Mouse (Mus musculus) embryo, embryonic 9.5 days (tissue): Measurements from ENCODE around the gene Stox2.
"Not testable (repeated sequence)": the region's sequence is repeated elsewhere in the genome, so short reads cannot be mapped to it uniquely, and the experiment has no call there.

ENCODE experiments used
- DNase-seq: peaks from one replicate; pipeline ENCODE4 v3.0.0-alpha.2; 2017; ENCODE audit errors: extremely low spot score

Stox2 gene

DNA sequence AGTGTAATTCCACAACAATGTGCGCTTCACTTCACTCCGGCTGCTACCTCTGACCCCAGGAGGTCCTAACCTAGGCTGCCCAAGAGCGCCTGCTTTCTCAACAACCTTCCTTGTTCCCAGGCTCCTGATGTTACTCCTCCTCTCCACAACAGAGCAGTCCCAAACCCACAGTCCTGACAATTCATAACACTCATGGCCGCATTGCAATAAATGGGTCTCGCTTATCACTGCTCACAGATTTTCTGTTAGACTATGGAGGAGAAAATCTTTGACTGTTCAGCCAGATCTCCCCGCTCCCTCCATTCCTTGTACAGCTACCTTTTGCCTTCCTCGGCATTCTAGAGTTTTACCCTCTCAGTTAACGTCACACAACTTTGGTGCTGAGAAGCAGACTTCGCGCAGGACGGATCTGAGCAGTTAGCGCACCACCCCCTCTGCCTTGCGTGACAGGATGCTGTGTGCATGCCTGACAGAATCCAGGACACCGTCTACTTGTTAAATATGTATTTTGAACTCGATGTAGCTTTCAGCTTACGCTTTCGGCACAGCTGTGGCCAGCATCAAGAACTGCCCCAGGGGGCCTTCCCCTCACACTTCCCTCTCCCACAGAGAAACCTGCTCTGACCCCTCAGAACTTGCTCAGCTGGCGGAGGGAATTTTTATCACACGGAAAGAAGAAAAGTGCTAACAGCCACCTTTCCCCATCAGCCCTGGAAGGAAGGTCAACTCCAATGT is at the start of gene Stox2:
Gene Stox2 (minus strand): TSS at position 51 of the 735 bp plus-strand sequence.
- no peak for DNase-seq

- no peak for DNase-seq
Measured at GRCm38 (mm10) chr8:47495428-47495827, 49.3 kb upstream of the Stox2 start.

DNA sequence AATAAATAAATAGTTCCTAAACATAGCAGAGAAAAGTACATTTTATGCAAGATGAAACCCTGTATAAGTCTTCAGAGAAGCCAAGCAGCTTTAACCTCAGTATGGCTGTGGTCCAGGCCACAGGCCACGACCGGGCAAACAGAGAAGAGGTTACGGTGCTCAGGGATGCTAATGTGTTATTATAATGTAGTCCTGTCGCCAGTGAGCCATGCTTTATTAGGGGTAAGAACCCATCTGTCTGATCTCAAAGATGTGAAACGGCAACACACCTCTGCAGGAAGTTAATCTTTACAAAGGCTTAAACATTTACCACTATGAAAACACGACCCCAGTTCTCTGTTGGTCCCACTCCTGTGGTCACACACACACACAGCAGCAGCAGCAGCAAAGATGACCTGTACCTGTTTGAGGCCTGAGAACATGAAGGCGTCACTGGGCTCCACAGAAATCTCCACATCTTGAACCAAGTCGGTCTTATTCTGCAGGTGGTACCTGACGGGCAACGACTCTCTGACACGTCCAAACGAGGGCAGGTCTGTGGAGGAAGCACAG is 48.5 kb upstream of the Stox2 start:
- DNase-seq: no peak

DNA sequence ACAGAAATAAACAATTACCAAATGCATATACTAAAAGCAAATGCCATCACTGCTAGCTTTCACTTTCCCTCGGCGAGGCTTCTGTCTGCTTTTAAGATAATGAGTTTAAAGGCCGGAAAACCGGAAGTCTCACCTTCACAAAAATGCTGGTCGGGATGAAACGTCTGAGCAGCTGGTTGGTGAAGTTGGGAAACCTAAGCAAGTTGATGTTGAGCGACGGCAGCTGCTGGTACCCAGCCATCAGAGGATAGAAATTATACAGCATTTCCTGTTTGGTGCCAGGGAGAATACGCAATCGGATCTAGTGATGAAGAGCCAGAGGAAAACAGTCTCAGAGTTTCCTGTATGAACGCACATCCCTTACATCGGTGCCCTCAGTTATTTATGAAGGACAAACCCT is 46.9 kb upstream of the Stox2 start:
- DNase-seq: no peak

GRCm38 (mm10) chr8:47487231-47487630 is 41.1 kb upstream of the Stox2 start:
- no peak for DNase-seq

- DNase-seq: no peak
Measured at GRCm38 (mm10) chr8:47482354-47483071, 36.4 kb upstream of the Stox2 start.

GRCm38 (mm10) chr8:47480039-47480438 is 33.9 kb upstream of the Stox2 start:
- DNase-seq: no peak

DNA sequence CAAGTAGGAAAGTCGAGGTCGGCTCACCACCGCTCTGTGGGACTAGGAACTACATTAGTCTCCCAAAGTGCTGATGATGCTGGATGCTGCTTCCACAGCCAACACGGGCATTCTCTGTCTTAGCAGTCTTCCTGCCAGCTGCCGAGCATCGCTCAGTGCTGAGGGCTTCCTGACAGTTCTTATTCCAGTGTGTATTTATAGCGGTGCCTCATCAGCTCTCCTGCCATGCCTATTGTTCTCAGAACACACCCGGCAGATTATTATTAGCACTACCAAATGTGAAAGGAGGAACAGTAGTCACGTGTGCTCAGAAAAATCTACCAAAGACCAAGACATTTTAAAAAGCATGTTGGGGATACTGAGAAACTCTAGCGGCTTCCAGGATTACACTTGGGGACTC is 15.5 kb upstream of the Stox2 start:
- no peak for DNase-seq

GRCm38 (mm10) chr8:47459216-47459749 is 13.1 kb upstream of the Stox2 start:
- DNase-seq: no peak

DNA sequence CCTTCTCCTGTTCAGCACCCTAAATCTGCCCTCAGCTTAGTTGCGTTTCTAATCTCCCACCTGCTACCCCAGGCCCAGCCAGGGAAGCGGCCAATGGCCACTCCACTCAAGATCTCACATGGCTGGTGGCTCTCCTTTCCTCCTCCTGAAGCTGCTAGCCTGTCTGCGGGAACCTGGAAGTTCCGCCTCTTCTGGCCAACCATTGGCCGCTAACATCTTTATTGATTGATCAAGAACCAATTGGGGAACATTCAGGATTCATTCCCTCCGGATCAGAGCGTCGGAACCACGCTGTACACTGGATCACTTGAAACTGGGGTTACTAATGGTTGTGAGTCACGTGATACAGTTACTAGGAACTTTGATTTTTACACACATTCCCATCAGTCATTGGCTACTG is 12.4 kb upstream of the Stox2 start:
- no peak for DNase-seq

GRCm38 (mm10) chr8:47449211-47449610 is 3.0 kb upstream of the Stox2 start:
- DNase-seq: not testable (repeated sequence)

DNA sequence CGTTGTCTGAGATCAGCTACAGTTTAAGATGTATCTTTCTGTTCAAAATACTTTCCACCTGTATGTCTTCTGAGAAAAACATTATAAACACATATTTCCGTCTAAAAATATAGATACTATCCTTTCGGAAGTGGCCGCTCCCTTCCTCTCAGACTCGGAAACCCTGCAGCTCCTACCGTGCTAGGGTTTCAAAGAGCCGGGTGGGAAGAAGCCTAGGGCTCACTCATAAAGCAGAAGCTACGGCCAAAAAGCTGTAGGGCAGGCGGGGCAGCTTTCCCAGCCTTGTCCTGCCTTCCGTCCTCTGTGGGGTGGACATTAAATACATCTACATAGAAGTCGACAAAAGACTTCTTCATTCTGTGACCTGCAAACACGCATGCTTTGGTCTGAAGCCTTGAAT is 6.9 kb downstream of the Stox2 start:
- no peak for DNase-seq

GRCm38 (mm10) chr8:47437976-47438375 is 8.2 kb downstream of the Stox2 start:
- no peak for DNase-seq

- no peak for DNase-seq
Measured at GRCm38 (mm10) chr8:47435861-47436260, 10.3 kb downstream of the Stox2 start.

DNA sequence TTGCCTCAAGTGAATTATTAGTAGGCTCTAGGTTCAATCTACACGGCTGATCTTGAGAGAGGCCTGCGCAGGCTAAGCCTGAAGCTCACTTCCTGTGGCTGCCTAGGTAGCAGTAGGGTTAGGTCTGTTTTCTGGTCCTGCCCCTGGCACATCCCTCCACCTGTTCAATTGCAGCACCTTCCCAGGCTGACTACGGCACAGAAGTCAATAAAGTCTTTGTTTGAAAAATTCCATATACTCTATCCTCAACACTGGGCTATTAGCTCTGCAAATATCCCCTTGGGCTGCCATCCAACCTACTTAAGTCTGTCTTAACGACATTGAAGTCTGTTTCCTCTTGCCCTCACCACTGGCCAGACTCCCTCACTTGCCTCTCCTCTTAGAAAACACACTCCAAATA is 10.8 kb downstream of the Stox2 start:
- no peak for DNase-seq

DNA sequence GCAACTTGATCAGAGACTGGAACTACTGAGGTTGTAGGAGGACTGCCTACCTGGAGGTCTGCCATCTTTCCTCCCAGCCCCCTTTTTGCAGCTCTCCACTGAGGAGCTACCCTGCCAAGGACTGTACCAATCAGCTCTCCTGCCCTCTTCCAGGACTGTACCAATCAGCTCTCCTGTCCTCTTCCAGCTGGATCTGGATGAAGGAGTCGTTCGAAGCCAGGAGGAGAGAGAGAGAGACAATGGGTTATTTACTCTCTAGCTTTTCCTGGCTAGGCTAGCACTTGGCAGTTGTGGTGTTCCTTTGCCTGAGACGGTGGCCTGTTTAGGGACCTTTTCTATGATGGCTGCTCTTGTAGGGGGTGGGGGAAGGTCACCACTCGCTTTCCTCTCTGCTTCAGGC is 14.9 kb downstream of the Stox2 start:
- DNase-seq: no peak

GRCm38 (mm10) chr8:47414258-47414525 is 32.0 kb downstream of the Stox2 start:
- DNase-seq: peak; percentile 45

- peak; percentile 66 for DNase-seq
Measured at GRCm38 (mm10) chr8:47413524-47414257, 32.5 kb downstream of the Stox2 start.

DNA sequence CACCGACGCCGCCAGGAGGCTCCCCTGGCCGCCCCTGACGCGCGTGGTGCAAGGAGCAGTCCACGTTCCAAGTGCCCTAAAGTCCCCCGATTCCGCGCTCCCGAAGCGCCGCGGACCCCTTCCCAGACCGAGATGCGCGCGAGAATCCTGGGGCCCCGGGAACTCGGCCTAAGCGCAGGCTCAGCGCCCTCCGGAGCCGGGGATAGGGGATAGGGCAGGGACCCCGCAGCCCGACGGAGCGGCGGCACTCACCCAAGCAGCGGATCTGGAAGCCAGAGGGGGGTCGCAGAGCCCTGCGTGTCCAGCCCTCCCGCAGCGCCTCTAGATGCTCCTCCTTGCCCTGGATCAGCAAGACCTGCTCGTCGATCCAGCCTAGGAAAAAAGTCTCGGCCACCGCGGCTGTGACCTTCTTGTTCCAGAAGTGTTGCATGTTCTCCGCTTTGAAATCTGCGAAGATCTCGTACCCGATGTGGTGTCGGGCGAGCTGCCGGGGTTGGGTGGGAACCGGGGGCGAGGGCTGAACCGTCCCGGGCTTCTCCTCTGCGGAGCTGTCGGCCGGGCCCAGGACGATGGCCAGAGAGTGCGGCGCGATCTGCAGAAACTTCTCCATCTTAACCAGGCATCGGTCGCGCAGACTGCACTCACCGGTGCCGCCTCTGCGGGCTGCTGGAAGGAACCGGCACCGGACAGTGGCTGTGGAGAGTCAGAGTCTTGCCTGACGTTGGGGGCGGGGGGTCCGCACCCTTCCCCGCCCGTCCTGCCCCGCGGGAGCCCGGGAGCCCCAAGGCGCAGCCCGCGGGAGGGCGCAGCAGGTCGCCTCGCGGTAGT is 33.3 kb downstream of the Stox2 start:
- DNase-seq: peak; percentile 72

DNA sequence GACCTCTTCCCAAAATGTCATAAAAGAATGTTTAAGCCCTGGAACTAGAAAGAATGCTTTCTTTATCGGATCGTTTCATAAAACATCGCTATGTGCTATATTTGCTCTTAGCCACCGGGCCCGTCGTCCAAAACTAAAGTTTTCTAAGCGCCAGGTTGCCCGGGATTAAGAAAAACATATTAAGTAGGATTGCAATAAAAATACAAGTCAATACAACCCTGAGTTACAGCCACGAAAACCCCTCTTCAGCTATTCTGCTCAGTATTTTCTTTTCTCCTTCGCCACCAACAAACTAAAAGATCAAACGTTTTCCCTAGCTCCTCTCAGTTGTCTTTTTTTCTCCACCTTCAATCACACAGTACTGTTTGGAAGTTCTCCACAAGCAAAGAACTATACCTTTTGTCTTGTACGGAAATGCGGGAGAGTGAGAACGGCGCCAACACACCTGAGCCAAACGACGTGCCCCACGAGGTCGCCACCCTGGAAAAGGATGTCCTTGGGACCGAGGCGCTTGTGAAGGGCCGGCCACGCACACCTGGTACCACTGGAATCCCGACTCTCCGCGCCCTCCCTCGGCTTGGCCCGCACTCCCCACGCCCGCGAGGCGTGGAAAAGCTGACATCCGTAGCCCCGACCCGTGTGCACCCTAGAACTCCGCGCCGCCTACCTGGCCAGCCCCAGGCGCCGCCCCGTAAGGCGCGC is 34.0 kb downstream of the Stox2 start:
- peak; percentile 40 for DNase-seq

GRCm38 (mm10) chr8:47411321-47411720 is 34.8 kb downstream of the Stox2 start:
- peak; percentile 24 for DNase-seq
